Mouse (Mus musculus): ENCODE data around the gene Naaa. TPM values are rescaled to one million over a fixed set of nuclear protein-coding genes. Genes with fewer than 3 reads are reported as not detected.

Gene Naaa
- polyA plus RNA-seq, 1 experiment from 2014 or later: 14.6 TPM

GRCm38 (mm10) chr5:92302149-92302840 lies 24.3 kb upstream of the Naaa start:
- no peaks in the 10 kb centered on the region for H3K4me1 ChIP-seq (replicated peaks)
- ATAC-seq (ENCODE audit: low read depth): no peak
- H3K27me3 ChIP-seq: no peaks in the 10 kb centered on the region
- WGBS: 93% methylated on average over 13 of the region's 13 CpGs
- no peak overlapping the region for H3K9ac ChIP-seq
- no peaks in the 10 kb centered on the region for H3K9me3 ChIP-seq
- H3K4me3 ChIP-seq: no peak overlapping the region
- H3K36me3 ChIP-seq: peaks cover 81% of the 10 kb centered on the region
- H3K4me2 ChIP-seq: no peak overlapping the region
- H3K27ac ChIP-seq (replicated peaks): no peak overlapping the region

GRCm38 (mm10) chr5:92294525-92294924 lies 16.6 kb upstream of the Naaa start:
- Histone ChIP-seq H3K9ac (no peak overlapping the region), H3K36me3 (peaks cover 94% of the 10 kb centered on the region), H3K27ac (replicated peaks) (no peak overlapping the region), H3K4me3 (no peak overlapping the region), H3K4me1 (replicated peaks) (no peaks in the 10 kb centered on the region), H3K4me2 (no peak overlapping the region), H3K27me3 (no peaks in the 10 kb centered on the region), H3K9me3 (no peaks in the 10 kb centered on the region)
- no peak for ATAC-seq (ENCODE audit: low read depth)
- WGBS: 95% methylated on average over 2 of the region's 2 CpGs

- 95% methylated on average over 6 of the region's 6 CpGs for WGBS
- H3K9me3 ChIP-seq: no peaks in the 10 kb centered on the region
- no peak overlapping the region for H3K9ac ChIP-seq
- H3K4me2 ChIP-seq: no peak overlapping the region
- H3K27me3 ChIP-seq: no peaks in the 10 kb centered on the region
- ATAC-seq (ENCODE audit: low read depth): no peak
- H3K4me1 ChIP-seq (replicated peaks): no peaks in the 10 kb centered on the region
- no peak overlapping the region for H3K27ac ChIP-seq (replicated peaks)
- H3K36me3 ChIP-seq: peaks cover 97% of the 10 kb centered on the region
- H3K4me3 ChIP-seq: no peak overlapping the region
These were observed 13.9 kb upstream of the Naaa start for GRCm38 (mm10) chr5:92291652-92292414.

- no peak overlapping the region for H3K9ac ChIP-seq
- no peak overlapping the region for H3K27ac ChIP-seq (replicated peaks)
- no peaks in the 10 kb centered on the region for H3K27me3 ChIP-seq
- no peaks in the 10 kb centered on the region for H3K9me3 ChIP-seq
- H3K36me3 ChIP-seq: peaks cover 78% of the 10 kb centered on the region
- no peak overlapping the region for H3K4me3 ChIP-seq
- no peaks in the 10 kb centered on the region for H3K4me1 ChIP-seq (replicated peaks)
- ATAC-seq (ENCODE audit: low read depth): no peak
- 90% methylated on average over 6 of the region's 6 CpGs for WGBS
- H3K4me2 ChIP-seq: no peak overlapping the region
These were observed 9.9 kb upstream of the Naaa start for GRCm38 (mm10) chr5:92287840-92288239.

- Histone ChIP-seq H3K27ac (replicated peaks) (no peak overlapping the region), H3K27me3 (no peaks in the 10 kb centered on the region), H3K9ac (no peak overlapping the region), H3K4me2 (no peak overlapping the region), H3K9me3 (no peaks in the 10 kb centered on the region), H3K4me3 (no peak overlapping the region), H3K4me1 (replicated peaks) (peaks cover 7% of the 10 kb centered on the region), H3K36me3 (peaks cover 33% of the 10 kb centered on the region)
- ATAC-seq (ENCODE audit: low read depth): no peak
- WGBS: 82% methylated on average over 3 of the region's 3 CpGs
These were observed 5.1 kb upstream of the Naaa start for GRCm38 (mm10) chr5:92283107-92283506.

- no peak overlapping the region for H3K27ac ChIP-seq (replicated peaks)
- H3K4me1 ChIP-seq (replicated peaks): peaks cover 8% of the 10 kb centered on the region
- WGBS: 82% methylated on average over 4 of the region's 4 CpGs
- peaks cover 28% of the 10 kb centered on the region for H3K36me3 ChIP-seq
- no peak overlapping the region for H3K9ac ChIP-seq
- H3K9me3 ChIP-seq: no peaks in the 10 kb centered on the region
- H3K4me2 ChIP-seq: no peak overlapping the region
- no peaks in the 10 kb centered on the region for H3K27me3 ChIP-seq
- ATAC-seq (ENCODE audit: low read depth): no peak
- no peak overlapping the region for H3K4me3 ChIP-seq
These were observed 4.6 kb upstream of the Naaa start for GRCm38 (mm10) chr5:92282571-92282970.

- peak overlapping the region; percentile 65 for H3K27ac ChIP-seq (replicated peaks)
- no peak overlapping the region for H3K4me3 ChIP-seq
- peak overlapping the region; percentile 93 for H3K4me2 ChIP-seq
- no peaks in the 10 kb centered on the region for H3K9me3 ChIP-seq
- 0 out of 2 replicates have a peak overlapping the region, but pooled peaks have one; percentile 75 for H3K9ac ChIP-seq
- WGBS: 85% methylated on average over 10 of the region's 10 CpGs
- H3K4me1 ChIP-seq (replicated peaks): peaks cover 10% of the 10 kb centered on the region
- no peak for ATAC-seq (ENCODE audit: low read depth)
- no peaks in the 10 kb centered on the region for H3K36me3 ChIP-seq
- H3K27me3 ChIP-seq: no peaks in the 10 kb centered on the region
These were observed 1.1 kb upstream of the Naaa start for GRCm38 (mm10) chr5:92278942-92279537.

- 85% methylated on average over 7 of the region's 7 CpGs for WGBS
These were observed 7.5 kb downstream of the Naaa start for GRCm38 (mm10) chr5:92270496-92270895.

GRCm38 (mm10) chr5:92263761-92264359 lies 14.1 kb downstream of the Naaa start:
- H3K9ac ChIP-seq: no peak overlapping the region
- H3K4me2 ChIP-seq: no peak overlapping the region
- peak overlapping the region; percentile 46; the same call in 1 of the 2 replicates for H3K27ac ChIP-seq (replicated peaks)
- H3K36me3 ChIP-seq: no peaks in the 10 kb centered on the region
- WGBS: 12% methylated on average over 4 of the region's 4 CpGs
- 0 out of 2 replicates have a peak, but pooled peaks cover 7% of the 10 kb centered on the region for H3K4me1 ChIP-seq (replicated peaks)
- no peaks in the 10 kb centered on the region for H3K27me3 ChIP-seq
- H3K9me3 ChIP-seq: no peaks in the 10 kb centered on the region
- no peak overlapping the region for H3K4me3 ChIP-seq
- ATAC-seq (ENCODE audit: low read depth): peak; percentile 87

More at GRCm38 (mm10) chr5:92270496-92270895, 7.5 kb downstream of the Naaa start:
- Histone ChIP-seq H3K27ac (replicated peaks) (no peak overlapping the region), H3K4me3 (no peak overlapping the region), H3K4me2 (no peak overlapping the region), H3K4me1 (replicated peaks) (no peaks in the 10 kb centered on the region), H3K9ac (no peak overlapping the region), H3K9me3 (no peaks in the 10 kb centered on the region), H3K27me3 (no peaks in the 10 kb centered on the region), H3K36me3 (no peaks in the 10 kb centered on the region)
- no peak for ATAC-seq (ENCODE audit: low read depth)

GRCm38 (mm10) chr5:92262646-92263045 lies 15.3 kb downstream of the Naaa start:
- Histone ChIP-seq H3K27ac (replicated peaks) (0 out of 2 replicates have a peak overlapping the region, but pooled peaks have one; percentile 9), H3K9ac (no peak overlapping the region), H3K4me1 (replicated peaks) (0 out of 2 replicates have a peak, but pooled peaks cover 7% of the 10 kb centered on the region), H3K36me3 (no peaks in the 10 kb centered on the region), H3K27me3 (peaks cover 3% of the 10 kb centered on the region; the same call in 1 of the 2 replicates), H3K9me3 (no peaks in the 10 kb centered on the region), H3K4me2 (no peak overlapping the region), H3K4me3 (no peak overlapping the region)
- 93% methylated on average over 8 of the region's 8 CpGs for WGBS
- ATAC-seq (ENCODE audit: low read depth): no peak

- Histone ChIP-seq H3K27me3 (peaks cover 3% of the 10 kb centered on the region; the same call in 1 of the 2 replicates), H3K9ac (no peak within 1 kb of the TSS), H3K27ac (replicated peaks) (no peak within 1 kb of the TSS), H3K9me3 (no peaks in the 10 kb centered on the region), H3K4me1 (replicated peaks) (peaks cover 5% of the 10 kb centered on the region; the same call in 1 of the 2 replicates), H3K36me3 (no peaks in the 10 kb centered on the region), H3K4me3 (no peak within 1 kb of the TSS), H3K4me2 (no peak within 1 kb of the TSS)
- no peak for ATAC-seq (ENCODE audit: low read depth)
- 12% methylated on average over 6 of the region's 6 CpGs for WGBS
These were observed 21.8 kb downstream of the Naaa start, which contains the start of gene Ppef2 for GRCm38 (mm10) chr5:92256218-92256617. Gene Ppef2 (minus strand): TSS chr5:92256278.
